Mouse (Mus musculus) kidney, postnatal 14 days (tissue): ENCODE measurements around the gene Oprl1.

ENCODE experiments used
- DNase-seq: peaks from one replicate; pipeline ENCODE4 v3.0.0; 2022; ENCODE audit warnings: mixed read lengths

The Oprl1 gene

GRCm38 (mm10) chr2:181766672-181767557 lies 52.1 kb downstream of the Oprl1 start:
- no peak for DNase-seq

- DNase-seq, result no peak
These were observed 53.6 kb downstream of the Oprl1 start for GRCm38 (mm10) chr2:181768451-181768850.

GRCm38 (mm10) chr2:181769397-181769796 lies 54.6 kb downstream of the Oprl1 start:
- DNase-seq, result no peak
